27 mouse cellular contexts compared by ENCODE assay signal in genomic region chr8:125270292-125270691, GRCm38 (mm10).
"Had no signal": no experiment of that assay in that cellular context is flagged by ENCODE, and none has a peak within 500 bp of the region (broad histone marks: within the 10 kb centered on the region; RNA-seq: fewer than 3 reads in every experiment).

No protein-coding gene starts in this region.

- H3K9me3 ChIP-seq: hindbrain, embryonic 12.5 days; limb, embryonic 15.5 days; liver, embryonic 12.5 days had no signal

- H3K27ac ChIP-seq: gastrocnemius, adult 2 months; hindbrain, embryonic 10.5 days; hindbrain, embryonic 12.5 days; hindbrain, embryonic 14.5 days; kidney, postnatal 0 days; limb, embryonic 13.5 days; limb, embryonic 15.5 days; liver, embryonic 12.5 days; liver, embryonic 14.5 days had no signal

- H3K36me3 ChIP-seq: heart, embryonic 13.5 days; heart, embryonic 15.5 days; hindbrain, embryonic 10.5 days; hindbrain, embryonic 12.5 days; kidney, embryonic 15.5 days; limb, embryonic 13.5 days; limb, embryonic 15.5 days; liver, embryonic 12.5 days had no signal

- ATAC-seq: hindbrain, embryonic 16.5 days; inflammation-experienced regulatory T-cells, adult 6 months; liver, embryonic 12.5 days had no signal

- H3K27me3 ChIP-seq: heart, embryonic 13.5 days; heart, embryonic 15.5 days; hindbrain, embryonic 12.5 days; limb, embryonic 13.5 days; limb, embryonic 15.5 days; liver, embryonic 12.5 days had no signal

- DNase-seq: gastrocnemius, adult 2 months; gastrocnemius, postnatal 10 days; gastrocnemius, postnatal 25 days; heart, postnatal 14 days; heart, postnatal 36 days; kidney, adult 11 months; kidney, adult 2 months; kidney, adult 9 months; kidney, postnatal 14 days; kidney, postnatal 36 days; layer of hippocampus, adult 9-11 months; layer of hippocampus, postnatal 36 days; left cerebral cortex, postnatal 4 days had no signal

- H3K4me1 ChIP-seq: hindbrain, embryonic 12.5 days; limb, embryonic 13.5 days; limb, embryonic 15.5 days; liver, embryonic 12.5 days had no signal

- H3K4me2 ChIP-seq: heart, embryonic 11.5 days; heart, embryonic 13.5 days; heart, embryonic 15.5 days; hindbrain, embryonic 12.5 days; hindbrain, embryonic 14.5 days; kidney, embryonic 15.5 days; limb, embryonic 13.5 days; limb, embryonic 15.5 days; liver, embryonic 12.5 days had no signal

- H3K9ac ChIP-seq: heart, embryonic 13.5 days; heart, embryonic 15.5 days; hindbrain, embryonic 12.5 days; hindbrain, embryonic 14.5 days; kidney, embryonic 15.5 days; limb, embryonic 13.5 days; limb, embryonic 15.5 days; liver, embryonic 12.5 days; liver, embryonic 14.5 days had no signal

- H3K4me3 ChIP-seq: gastrocnemius, adult 2 months; heart, embryonic 13.5 days; heart, embryonic 15.5 days; hindbrain, embryonic 10.5 days; hindbrain, embryonic 12.5 days; kidney, embryonic 15.5 days; limb, embryonic 13.5 days; limb, embryonic 15.5 days; liver, embryonic 12.5 days had no signal
